Mouse (Mus musculus) CH12.LX (cell line): ENCODE results near the gene Cmtm7.

Experiments
- CHD2 ChIP-seq: IDR thresholded peaks from 2 replicates; pipeline ENCODE4 v1.6.1; 2011; ENCODE audit warnings: low read length, improper control_type of control experiment
- CTCF ChIP-seq, 2 experiments: IDR thresholded peaks in 1 of 2; conservative IDR thresholded peaks in 1 of 2; 2 replicates each; pipeline ENCODE4 v1.5.1; 2011 to 2012; ENCODE audit warnings: low read depth in 2 of 2, low read length in 2 of 2, improper control_type of control experiment in 1 of 2, inconsistent platforms in 1 of 2, mild to moderate bottlenecking in 1 of 2, moderate library complexity in 1 of 2
- E2F4 ChIP-seq: IDR thresholded peaks from 2 replicates; pipeline ENCODE4 v1.6.1; 2011; ENCODE audit warnings: low read depth, low read length, improper control_type of control experiment; ENCODE audit not compliant: insufficient replicate concordance
- EP300 ChIP-seq: IDR thresholded peaks from 2 replicates; pipeline ENCODE4 v1.6.1; 2011; ENCODE audit warnings: low read length, improper control_type of control experiment
- MAX ChIP-seq: IDR thresholded peaks from 2 replicates; pipeline ENCODE4 v1.6.1; 2011; ENCODE audit warnings: low read length, improper control_type of control experiment
- MAZ ChIP-seq: IDR thresholded peaks from 2 replicates; pipeline ENCODE4 v1.6.1; 2012; ENCODE audit warnings: low read depth, mild to moderate bottlenecking, inconsistent platforms, low read length, improper control_type of control experiment, moderate library complexity
- MEF2A ChIP-seq: IDR thresholded peaks from 2 replicates; pipeline ENCODE4 v1.6.1; 2014; ENCODE audit warnings: low read depth, mild to moderate bottlenecking, inconsistent platforms, low read length, improper control_type of control experiment, borderline replicate concordance
- MYC ChIP-seq: IDR thresholded peaks from 2 replicates; pipeline ENCODE4 v1.6.1; 2011; ENCODE audit warnings: low read depth, mild to moderate bottlenecking, improper control_type of control experiment, low read length
- NRF1 ChIP-seq: IDR thresholded peaks from 2 replicates; pipeline ENCODE4 v1.6.1; 2014; ENCODE audit warnings: low read depth, mild to moderate bottlenecking, inconsistent platforms, low read length, improper control_type of control experiment, moderate library complexity
- POLR2A ChIP-seq: IDR thresholded peaks from 2 replicates; pipeline ENCODE4 v1.6.1; 2011; ENCODE audit warnings: low read depth, mild to moderate bottlenecking, improper control_type of control experiment, low read length
- POLR2AphosphoS2 ChIP-seq: IDR thresholded peaks from 2 replicates; pipeline ENCODE4 v1.6.1; 2011; ENCODE audit warnings: low read depth, low read length, improper control_type of control experiment
- ZC3H11A ChIP-seq: IDR thresholded peaks from 2 replicates; pipeline ENCODE4 v1.6.1; 2012; ENCODE audit warnings: low read depth, mild to moderate bottlenecking, inconsistent platforms, low read length, improper control_type of control experiment
- ZKSCAN1 ChIP-seq: IDR thresholded peaks from 2 replicates; pipeline ENCODE4 v1.6.1; 2012; ENCODE audit warnings: low read depth, inconsistent platforms, low read length, improper control_type of control experiment, borderline replicate concordance
- ZNF384 ChIP-seq: IDR thresholded peaks from 2 replicates; pipeline ENCODE4 v1.6.1; 2012; ENCODE audit warnings: low read depth, low read length, improper control_type of control experiment, inconsistent platforms

- TF ChIP-seq CTCF (conservative IDR thresholded peaks at IDR 0.05 in 1 of 2, IDR thresholded peaks at IDR 0.05 in 1 of 2; ENCODE audit: low read depth in 2 of 2, low read length in 2 of 2): no peak
- TF ChIP-seq MYC: no peak
- TF ChIP-seq MEF2A: no peak
- TF ChIP-seq ZNF384: no peak
- no peak for TF ChIP-seq POLR2A
- TF ChIP-seq E2F4: no peak
- TF ChIP-seq ZC3H11A: no peak
- no peak for TF ChIP-seq ZKSCAN1
- no peak for TF ChIP-seq MAZ
- no peak for TF ChIP-seq MAX
- no peak for TF ChIP-seq EP300
- TF ChIP-seq CHD2: no peak
- no peak for TF ChIP-seq POLR2AphosphoS2
- TF ChIP-seq NRF1: no peak
Observed at GRCm38 (mm10) chr9:114824166-114824565, 42.5 kb upstream of the Cmtm7 start.
